Mouse (Mus musculus): ENCODE measurements around the gene Crocc. TPM values are rescaled to one million over a fixed set of nuclear protein-coding genes. Genes with fewer than 3 reads are reported as not detected.

Gene Crocc
- polyA plus RNA-seq, 1 experiment from 2014 or later = 11.0 TPM

DNA sequence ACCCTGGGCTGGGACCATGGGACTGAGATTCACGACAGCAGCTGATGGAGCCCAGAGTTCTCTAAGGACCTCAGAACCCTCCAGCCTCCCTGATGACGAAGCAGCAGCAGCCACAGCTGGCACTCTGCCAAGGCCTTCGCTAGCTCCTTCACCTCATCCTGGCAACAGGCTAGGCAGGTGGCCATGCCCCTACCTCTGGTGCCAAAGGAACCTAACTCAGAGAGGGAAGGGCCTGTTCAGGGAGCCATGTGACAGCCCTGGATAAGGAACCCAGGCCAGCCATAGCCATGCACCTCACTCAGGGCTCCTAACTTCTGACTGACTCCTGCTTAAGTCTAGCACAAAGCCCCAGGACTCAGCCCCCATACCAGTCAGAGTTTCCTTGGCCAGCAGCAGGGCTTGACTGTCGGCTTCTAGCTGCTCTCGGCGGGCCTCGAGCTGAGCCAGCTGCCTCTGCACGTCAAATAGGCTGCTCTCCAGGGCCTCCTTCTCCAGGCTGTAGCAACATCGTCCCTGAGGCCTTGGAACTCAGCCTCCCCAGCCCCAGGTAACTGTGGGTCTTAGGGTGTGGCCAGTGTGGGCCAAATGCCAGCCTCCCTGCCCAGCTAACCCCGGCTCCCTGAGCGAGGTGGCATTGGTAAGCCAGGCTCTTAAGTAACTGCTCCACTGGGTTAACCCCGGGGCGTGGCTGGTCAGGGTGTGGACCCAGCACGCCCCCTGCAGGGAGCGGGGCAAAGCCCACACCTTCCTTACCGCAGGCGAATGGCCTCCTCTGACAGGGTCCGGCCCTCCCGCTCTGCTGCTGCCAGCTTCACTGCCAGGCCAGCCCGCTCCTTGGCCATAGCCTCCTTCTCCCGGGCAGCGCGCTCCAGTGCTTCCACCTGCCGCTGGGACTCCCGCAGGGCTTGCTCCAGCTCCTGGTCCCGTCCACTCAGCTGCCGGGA, 26.5 kb downstream of the Crocc start:
- Histone ChIP-seq H3K36me3 (replicated peaks) (peaks cover 95% of the 10 kb centered on the region), H3K4me1 (0 out of 2 replicates have a peak, but pooled peaks cover 3% of the 10 kb centered on the region), H3K9me3 (no peaks in the 10 kb centered on the region), H3K4me3 (no peak overlapping the region), H3K27me3 (replicated peaks; ENCODE audit: low read depth, poor library complexity, severe bottlenecking) (no peaks in the 10 kb centered on the region), H3K27ac (replicated peaks) (no peak overlapping the region)
- DNase-seq (ENCODE audit: low spot score) = no peak
- 87% methylated on average over 27 of the region's 27 CpGs for WGBS

DNA sequence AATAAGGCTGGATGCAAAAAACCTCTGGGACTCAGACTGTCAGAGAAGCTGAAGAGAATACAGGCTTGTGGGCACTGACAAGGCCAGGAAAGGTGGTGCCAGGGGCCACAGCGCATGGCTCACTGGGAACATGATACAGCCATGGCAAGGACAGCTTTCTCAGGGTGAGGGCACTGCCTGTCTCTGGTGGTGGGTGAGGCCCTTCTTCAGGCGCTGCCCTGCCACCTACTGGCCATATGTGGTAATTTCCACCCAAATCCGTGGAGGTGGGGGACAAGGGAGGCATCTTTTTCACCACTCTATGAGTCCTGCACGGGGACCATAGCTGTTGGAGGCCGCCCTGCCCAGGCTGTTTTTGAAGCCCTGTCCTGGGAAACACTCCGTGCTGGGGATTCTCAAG, 28.6 kb downstream of the Crocc start:
- WGBS = 20% methylated on average over 6 of the region's 6 CpGs
- Histone ChIP-seq H3K36me3 (replicated peaks) (peaks cover 95% of the 10 kb centered on the region), H3K4me3 (no peak overlapping the region), H3K9me3 (no peaks in the 10 kb centered on the region), H3K4me1 (0 out of 2 replicates have a peak, but pooled peaks cover 3% of the 10 kb centered on the region), H3K27ac (replicated peaks) (no peak overlapping the region), H3K27me3 (replicated peaks; ENCODE audit: low read depth, poor library complexity, severe bottlenecking) (no peaks in the 10 kb centered on the region)
- peak; percentile 77 for DNase-seq (ENCODE audit: low spot score)

DNA sequence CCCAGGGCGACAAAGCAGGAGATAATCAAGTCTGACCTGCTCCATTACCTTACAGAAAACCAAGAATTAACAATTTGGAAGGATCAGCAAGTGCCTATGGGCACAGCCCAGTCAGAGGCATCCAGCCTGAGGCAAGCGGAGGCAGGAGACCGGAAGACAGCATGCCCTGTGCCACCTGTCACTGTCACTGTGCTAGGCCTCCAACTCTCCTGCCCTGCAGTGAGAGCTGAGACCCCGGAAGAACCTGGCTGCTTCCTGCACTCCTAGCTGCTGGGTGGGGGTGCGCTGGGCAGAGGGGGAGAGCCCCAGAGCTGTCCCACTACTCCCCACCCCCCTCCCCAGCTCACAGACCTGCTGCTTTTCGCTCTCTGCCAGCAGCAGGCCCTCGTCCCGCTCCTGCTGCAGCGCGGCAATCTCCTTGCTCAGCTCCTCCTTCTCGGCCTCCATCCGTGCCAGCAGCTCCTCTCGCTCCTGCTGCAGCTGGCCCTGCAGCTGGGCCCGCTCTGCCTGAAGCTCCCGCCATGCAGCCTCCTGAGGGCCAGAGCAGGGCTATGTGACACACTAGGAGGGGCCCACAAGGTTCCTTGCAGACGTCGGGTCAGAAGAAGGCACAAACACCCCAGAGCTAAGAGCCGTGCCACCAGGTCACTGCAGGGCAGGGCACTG, 29.7 kb downstream of the Crocc start:
- 88% methylated on average over 18 of the region's 18 CpGs for WGBS
- Histone ChIP-seq H3K27me3 (replicated peaks; ENCODE audit: low read depth, poor library complexity, severe bottlenecking) (no peaks in the 10 kb centered on the region), H3K4me1 (0 out of 2 replicates have a peak, but pooled peaks cover 3% of the 10 kb centered on the region), H3K4me3 (no peak overlapping the region), H3K27ac (replicated peaks) (peak overlapping the region; percentile 48), H3K36me3 (replicated peaks) (peaks cover 95% of the 10 kb centered on the region), H3K9me3 (no peaks in the 10 kb centered on the region)
- no peak for DNase-seq (ENCODE audit: low spot score)

DNA sequence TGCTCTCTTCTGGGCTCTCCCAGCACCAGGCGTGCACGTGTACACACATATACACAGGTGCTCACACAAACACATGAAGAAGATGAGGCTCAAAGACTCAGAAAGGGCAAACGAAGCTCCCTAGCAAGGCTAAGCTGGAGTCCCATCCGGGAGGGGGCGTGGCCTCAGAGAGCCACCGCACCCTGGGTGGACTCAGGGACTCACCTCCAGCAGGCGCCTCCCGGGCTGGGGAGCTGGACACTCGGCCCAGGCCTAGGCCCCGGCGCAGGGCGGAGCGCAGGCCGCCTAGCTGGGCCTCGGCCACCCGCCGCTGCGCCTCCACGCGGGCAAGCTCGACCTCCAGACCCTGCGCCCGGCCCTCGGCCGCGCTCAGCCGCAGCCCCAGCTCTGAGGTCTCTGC, 35.4 kb downstream of the Crocc start:
- 70% methylated on average over 27 of the region's 27 CpGs for WGBS

DNA sequence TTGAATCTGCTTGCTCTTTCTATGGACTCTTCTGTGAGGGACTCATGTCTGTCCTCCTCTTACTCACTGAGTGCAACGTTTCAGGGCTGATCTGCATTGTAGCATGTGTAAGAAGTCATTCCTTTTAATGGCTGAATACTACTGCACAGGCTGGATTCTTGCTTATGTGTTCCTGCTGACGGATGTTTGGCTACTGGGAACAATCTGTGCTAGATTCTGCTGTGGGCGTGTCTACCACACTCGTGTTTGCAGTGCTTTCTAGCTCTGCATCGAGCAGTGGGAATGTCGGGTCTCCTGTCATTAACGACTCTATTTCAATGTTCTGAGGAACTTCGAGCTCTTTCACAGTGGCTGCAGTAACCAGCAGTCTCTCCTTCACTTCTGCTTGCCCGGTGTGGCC, 36.3 kb downstream of the Crocc start:
- H3K36me3 ChIP-seq (replicated peaks) = peaks cover 88% of the 10 kb centered on the region
- H3K27ac ChIP-seq (replicated peaks) = no peak overlapping the region
- no peaks in the 10 kb centered on the region for H3K9me3 ChIP-seq
- H3K27me3 ChIP-seq (replicated peaks; ENCODE audit: low read depth, poor library complexity, severe bottlenecking) = no peaks in the 10 kb centered on the region
- no peak overlapping the region for H3K4me3 ChIP-seq
- peaks cover 35% of the 10 kb centered on the region for H3K4me1 ChIP-seq
- 83% methylated on average over 9 of the region's 9 CpGs for WGBS
- DNase-seq (ENCODE audit: low spot score) = no peak

More for the DNA sequence above, 35.4 kb downstream of the Crocc start:
- peaks cover 27% of the 10 kb centered on the region for H3K4me1 ChIP-seq
- H3K9me3 ChIP-seq = no peaks in the 10 kb centered on the region
- no peak for DNase-seq (ENCODE audit: low spot score)
- no peaks in the 10 kb centered on the region for H3K27me3 ChIP-seq (replicated peaks; ENCODE audit: low read depth, poor library complexity, severe bottlenecking)
- no peak overlapping the region; the same call in 1 of the 2 replicates for H3K27ac ChIP-seq (replicated peaks)
- H3K4me3 ChIP-seq = no peak overlapping the region
- peaks cover 88% of the 10 kb centered on the region for H3K36me3 ChIP-seq (replicated peaks)

DNA sequence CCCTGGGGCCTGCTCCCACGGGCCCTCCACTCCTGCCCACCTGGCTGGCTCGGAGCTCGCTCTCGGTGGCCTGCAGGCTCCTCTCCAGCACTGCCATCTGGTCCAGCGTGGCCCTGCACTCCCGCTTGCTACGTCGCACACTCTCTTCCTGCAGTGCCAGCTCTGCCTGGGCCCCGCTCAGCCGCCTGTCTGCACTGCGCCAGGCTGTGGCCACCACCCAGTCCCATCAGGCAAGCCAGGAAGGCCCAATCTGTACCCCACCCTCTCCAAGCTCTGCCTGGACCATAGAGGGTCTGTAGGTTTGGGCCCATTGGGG, 38.8 kb downstream of the Crocc start:
- peak overlapping the region; percentile 38; the same call in 1 of the 2 replicates for H3K4me3 ChIP-seq
- H3K27ac ChIP-seq (replicated peaks) = peak overlapping the region; percentile 88
- peaks cover 88% of the 10 kb centered on the region for H3K36me3 ChIP-seq (replicated peaks)
- no peaks in the 10 kb centered on the region for H3K9me3 ChIP-seq
- WGBS = 70% methylated on average over 11 of the region's 11 CpGs
- peaks cover 56% of the 10 kb centered on the region for H3K4me1 ChIP-seq
- no peaks in the 10 kb centered on the region for H3K27me3 ChIP-seq (replicated peaks; ENCODE audit: low read depth, poor library complexity, severe bottlenecking)
- peak; percentile 34 for DNase-seq (ENCODE audit: low spot score)

DNA sequence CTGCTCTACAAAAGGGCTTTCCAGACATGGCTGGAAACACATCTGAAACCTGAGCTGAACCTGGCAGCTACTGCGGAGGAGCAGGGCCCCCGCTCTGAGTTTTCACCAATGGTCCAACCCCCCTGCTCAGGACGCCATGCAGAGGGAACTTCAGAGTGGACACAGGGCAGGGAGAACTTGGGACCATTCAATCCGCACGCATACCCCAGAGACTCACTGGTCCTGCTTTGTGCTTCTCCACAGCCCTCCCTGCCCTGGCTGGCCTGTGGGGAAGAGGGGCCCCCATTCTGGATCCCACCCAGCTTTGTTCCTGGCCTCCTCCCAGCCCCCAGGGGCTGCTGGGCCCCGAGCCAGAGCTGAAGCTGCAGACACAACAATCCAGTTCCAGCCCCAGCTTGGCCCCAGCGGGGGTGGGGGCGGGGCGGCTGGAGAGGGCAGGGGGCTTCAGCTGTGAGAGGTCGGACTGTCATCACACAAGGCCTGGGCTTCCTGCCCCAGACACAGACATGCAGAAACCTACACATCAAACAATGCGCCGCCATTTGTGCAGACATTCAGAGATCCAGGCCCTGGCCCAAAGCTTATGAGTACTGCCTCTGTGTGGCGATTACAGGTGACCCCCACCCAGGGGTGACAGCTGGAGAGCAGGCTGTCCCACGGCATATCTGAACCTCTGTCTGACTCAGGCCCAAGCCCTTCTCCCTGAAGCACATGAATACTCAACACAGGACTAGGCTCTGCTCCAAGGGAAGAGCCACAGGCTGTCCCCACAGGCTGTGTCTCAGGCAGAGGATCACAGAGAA, 39.3 kb downstream of the Crocc start:
- Histone ChIP-seq H3K4me3 (peak overlapping the region; percentile 38), H3K27me3 (replicated peaks; ENCODE audit: low read depth, poor library complexity, severe bottlenecking) (no peaks in the 10 kb centered on the region), H3K9me3 (no peaks in the 10 kb centered on the region), H3K36me3 (replicated peaks) (peaks cover 88% of the 10 kb centered on the region), H3K27ac (replicated peaks) (peak overlapping the region; percentile 88), H3K4me1 (peaks cover 58% of the 10 kb centered on the region)
- WGBS = 24% methylated on average over 14 of the region's 14 CpGs
- DNase-seq (ENCODE audit: low spot score) = peak; percentile 83

DNA sequence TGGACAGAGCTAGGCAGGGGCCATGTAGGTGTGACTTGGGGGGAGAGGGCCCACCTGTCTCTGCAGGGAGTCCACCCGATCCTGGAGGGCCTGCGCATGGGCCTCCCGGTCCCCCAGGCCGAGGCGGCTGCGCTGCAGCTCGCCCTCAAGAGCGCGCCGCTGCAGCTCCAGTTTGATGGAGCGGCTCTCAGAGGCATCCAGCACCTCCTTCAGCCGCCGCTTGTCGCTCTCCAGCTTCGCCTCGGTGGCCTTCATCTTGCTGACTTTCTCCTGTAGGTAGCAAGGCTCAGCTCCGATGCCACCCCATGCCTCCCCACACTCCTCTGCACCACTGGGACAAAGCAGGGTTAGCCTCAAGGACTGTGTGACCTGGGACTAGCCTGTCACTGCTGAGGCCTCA, 40.1 kb downstream of the Crocc start:
- Histone ChIP-seq H3K27me3 (replicated peaks; ENCODE audit: low read depth, poor library complexity, severe bottlenecking) (no peaks in the 10 kb centered on the region), H3K4me1 (peaks cover 62% of the 10 kb centered on the region), H3K27ac (replicated peaks) (peak overlapping the region; percentile 88), H3K9me3 (no peaks in the 10 kb centered on the region), H3K4me3 (peak overlapping the region; percentile 38; the same call in 1 of the 2 replicates), H3K36me3 (replicated peaks) (peaks cover 88% of the 10 kb centered on the region)
- no peak for DNase-seq (ENCODE audit: low spot score)
- 84% methylated on average over 17 of the region's 17 CpGs for WGBS

DNA sequence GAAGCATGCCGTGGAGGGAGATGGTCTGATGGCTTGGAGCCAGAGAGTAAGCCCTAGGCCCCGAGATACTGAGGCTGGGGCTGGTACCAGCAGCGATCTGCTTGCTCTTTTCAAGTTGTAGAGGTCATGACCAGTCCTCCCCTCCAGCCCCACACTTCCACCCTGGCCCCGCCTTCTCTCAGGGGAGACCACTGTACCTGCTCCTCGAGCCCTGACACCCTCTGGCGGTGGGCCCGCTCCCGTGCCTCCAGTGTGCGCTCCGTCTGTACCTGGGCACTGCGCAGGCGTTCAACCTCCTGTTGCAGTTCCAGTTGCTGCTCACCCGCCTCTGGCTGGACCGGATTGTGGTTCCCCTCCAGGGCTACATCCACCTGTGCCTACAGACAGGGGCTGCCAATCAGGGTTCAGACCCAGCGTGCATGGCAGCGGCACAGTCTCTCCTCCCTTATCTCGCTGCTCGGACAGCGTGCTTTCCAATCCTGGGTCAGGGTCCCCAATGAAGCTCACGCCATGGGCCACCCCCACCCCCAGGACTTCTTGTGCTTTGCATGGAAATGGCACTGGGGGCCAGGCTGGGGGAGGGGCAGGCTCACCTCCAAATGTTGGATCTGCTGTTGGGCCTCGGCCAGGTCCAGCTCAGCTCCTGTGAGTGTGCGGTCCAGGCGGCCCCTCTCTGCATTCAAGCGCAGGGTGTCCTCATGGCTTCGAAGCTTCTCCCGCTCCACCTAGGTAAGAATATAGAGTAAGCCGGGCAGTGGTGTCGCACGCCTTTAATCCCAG, 42.5 kb downstream of the Crocc start:
- H3K27me3 ChIP-seq (replicated peaks; ENCODE audit: low read depth, poor library complexity, severe bottlenecking) = no peaks in the 10 kb centered on the region
- H3K4me1 ChIP-seq = peaks cover 64% of the 10 kb centered on the region
- H3K4me3 ChIP-seq = no peak overlapping the region
- no peak for DNase-seq (ENCODE audit: low spot score)
- 83% methylated on average over 29 of the region's 29 CpGs for WGBS
- 0 out of 2 replicates have a peak overlapping the region, but pooled peaks have one; percentile 19 for H3K27ac ChIP-seq (replicated peaks)
- H3K36me3 ChIP-seq (replicated peaks) = peaks cover 88% of the 10 kb centered on the region
- H3K9me3 ChIP-seq = no peaks in the 10 kb centered on the region

DNA sequence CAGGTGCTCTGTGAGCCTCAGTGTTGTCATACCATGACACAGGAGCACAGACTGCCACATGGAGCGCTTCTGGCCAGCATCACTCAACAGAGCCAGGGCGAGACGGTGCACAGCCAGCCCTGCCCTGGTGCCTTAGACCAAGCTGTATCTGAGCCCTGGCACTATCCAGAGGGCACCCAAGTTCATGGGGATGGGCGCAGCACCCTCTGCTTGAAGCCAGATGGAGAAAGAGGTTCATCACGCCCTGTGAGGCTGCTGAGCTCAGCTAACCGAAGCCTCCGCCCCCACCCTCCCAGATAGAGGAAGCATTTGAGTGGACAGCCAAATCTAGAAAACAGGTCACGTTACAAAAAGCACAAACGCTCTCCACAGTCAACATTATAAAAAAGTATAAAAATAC, 44.0 kb downstream of the Crocc start:
- no peak overlapping the region for H3K27ac ChIP-seq (replicated peaks)
- H3K27me3 ChIP-seq (replicated peaks; ENCODE audit: low read depth, poor library complexity, severe bottlenecking) = no peaks in the 10 kb centered on the region
- no peak overlapping the region for H3K4me3 ChIP-seq
- WGBS = 83% methylated on average over 9 of the region's 9 CpGs
- peaks cover 88% of the 10 kb centered on the region for H3K36me3 ChIP-seq (replicated peaks)
- H3K9me3 ChIP-seq = no peaks in the 10 kb centered on the region
- DNase-seq (ENCODE audit: low spot score) = no peak
- H3K4me1 ChIP-seq = peaks cover 69% of the 10 kb centered on the region

DNA sequence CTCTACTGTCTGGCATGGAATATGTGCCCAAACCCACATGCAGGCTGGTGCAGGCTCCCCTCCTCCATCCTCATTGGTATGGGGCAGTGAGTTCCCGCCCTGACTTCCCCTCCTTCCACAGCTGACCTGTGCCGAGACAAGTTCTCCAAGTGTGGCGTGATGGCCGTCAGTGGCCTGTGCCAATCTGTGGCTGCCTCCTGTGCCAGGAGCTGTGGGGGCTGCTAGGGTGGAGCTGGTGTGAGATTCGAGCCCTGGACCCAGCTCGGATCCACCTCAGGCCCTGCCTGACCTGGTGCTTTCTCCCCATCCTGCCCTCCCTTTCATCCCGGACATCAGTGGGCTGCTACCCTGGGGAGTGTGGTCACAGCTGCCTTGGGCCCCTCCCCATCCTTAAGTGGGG, 45.0 kb downstream of the Crocc start:
- peaks cover 66% of the 10 kb centered on the region for H3K4me1 ChIP-seq

More for the DNA sequence above, 45.0 kb downstream of the Crocc start:
- no peak overlapping the region for H3K27ac ChIP-seq (replicated peaks)
- H3K36me3 ChIP-seq (replicated peaks) = peaks cover 85% of the 10 kb centered on the region
- no peaks in the 10 kb centered on the region for H3K9me3 ChIP-seq
- no peaks in the 10 kb centered on the region for H3K27me3 ChIP-seq (replicated peaks; ENCODE audit: low read depth, poor library complexity, severe bottlenecking)
- 86% methylated on average over 7 of the region's 7 CpGs for WGBS
- H3K4me3 ChIP-seq = no peak overlapping the region
- DNase-seq (ENCODE audit: low spot score) = no peak
